Mouse (Mus musculus) spleen, adult 2 months (tissue): ENCODE measurements around the gene Cdca7l. TPM values are rescaled to one million over a fixed set of nuclear protein-coding genes. Genes with fewer than 3 reads are reported as not detected.
"Not testable (repeated sequence)": the region's sequence is repeated elsewhere in the genome, so short reads cannot be mapped to it uniquely, and the experiment has no call there.

Source experiments
- DNase-seq, 2 experiments: peaks; one replicate each; pipeline versions ENCODE4 v3.0.0 to v3.0.0-alpha.2; 2012 to 2021; ENCODE audit warnings: low spot score in 2 of 2, low read depth in 1 of 2
- H3K27ac ChIP-seq: fragments of 200-500 bp; 2 replicates; pipeline ENCODE4 v1.5.1; 2012; ENCODE audit warnings: low read length, inconsistent platforms; ENCODE audit not compliant: insufficient read depth
- H3K27me3 ChIP-seq: fragments of 200-500 bp; 2 replicates; pipeline ENCODE4 v1.6.1; 2012; ENCODE audit warnings: mild to moderate bottlenecking, moderate library complexity, low read length, inconsistent platforms; ENCODE audit not compliant: control insufficient read depth, insufficient read depth
- H3K36me3 ChIP-seq: fragments of 200-500 bp; 2 replicates; pipeline ENCODE4 v1.6.1; 2012; ENCODE audit warnings: mild to moderate bottlenecking, low read length, inconsistent platforms; ENCODE audit not compliant: control insufficient read depth, insufficient read depth
- H3K4me1 ChIP-seq: fragments of 200-500 bp; 2 replicates; pipeline ENCODE4 v1.6.1; 2011; ENCODE audit warnings: inconsistent platforms; ENCODE audit not compliant: control insufficient read depth, insufficient read depth, insufficient read length
- H3K4me3 ChIP-seq: fragments of 200-500 bp; 2 replicates; pipeline ENCODE4 v1.5.1; 2011; ENCODE audit warnings: mild to moderate bottlenecking, inconsistent platforms; ENCODE audit not compliant: insufficient read depth, insufficient read length; ENCODE audit errors: extremely low read depth
- CTCF ChIP-seq: fragments of 200-500 bp; IDR thresholded peaks from 2 replicates; pipeline ENCODE4 v1.5.1; 2011; ENCODE audit warnings: mild to moderate bottlenecking, inconsistent platforms; ENCODE audit not compliant: insufficient read depth, insufficient read length, insufficient replicate concordance; ENCODE audit errors: extremely low read depth
- POLR2A ChIP-seq: fragments of 200-500 bp; IDR thresholded peaks from 2 replicates; pipeline ENCODE4 v1.6.1; 2011; ENCODE audit warnings: low read depth, low read length, inconsistent platforms
- WGBS: fragments of 180-500 bp; shearing (Covaris S2); methylation state at CpG from one replicate; pipeline ENCODE4 v1.1.7; 2018; 5-methylcytosine and 5-hydroxymethylcytosine counted together
- polyA plus RNA-seq: library from polyadenylated mRNA; depleted of rRNA; stranded (reverse); fragments of >200 nt; gene quantifications from 2 replicates; pipeline ENCODE4 v1.2.3, GENCODE M21; 2012; rRNA removed

Gene Cdca7l
- 3.2 and 3.8 TPM in 2 replicates for polyA plus RNA-seq

DNA sequence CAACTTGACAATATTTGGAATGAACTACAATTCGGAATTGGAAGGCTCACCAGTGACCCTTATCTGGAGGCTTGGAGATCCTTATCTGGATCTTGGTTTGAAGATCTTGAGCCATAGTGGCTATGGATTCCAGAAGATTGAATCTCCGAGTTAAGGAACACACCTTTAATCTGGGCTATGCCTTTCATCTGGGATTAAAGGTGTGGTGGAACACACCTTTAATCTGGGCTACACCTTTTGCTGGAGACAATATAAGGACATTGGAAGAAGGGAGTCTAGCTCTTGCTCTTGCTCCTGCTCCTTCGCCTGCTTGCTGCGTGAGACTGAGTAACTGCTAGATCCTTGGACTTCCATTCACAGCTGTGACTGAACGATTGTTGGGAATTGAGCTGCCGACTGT is at the start of gene Cdca7l:
Cdca7l (plus strand) TSS at position 301 of the 400 bp plus-strand sequence.
- H3K27me3 ChIP-seq, H3K27ac ChIP-seq, DNase-seq, H3K36me3 ChIP-seq, H3K4me3 ChIP-seq, H3K4me1 ChIP-seq: not testable (repeated sequence)
- 91% methylated on average over 1 of the region's 6 CpGs for WGBS

DNA sequence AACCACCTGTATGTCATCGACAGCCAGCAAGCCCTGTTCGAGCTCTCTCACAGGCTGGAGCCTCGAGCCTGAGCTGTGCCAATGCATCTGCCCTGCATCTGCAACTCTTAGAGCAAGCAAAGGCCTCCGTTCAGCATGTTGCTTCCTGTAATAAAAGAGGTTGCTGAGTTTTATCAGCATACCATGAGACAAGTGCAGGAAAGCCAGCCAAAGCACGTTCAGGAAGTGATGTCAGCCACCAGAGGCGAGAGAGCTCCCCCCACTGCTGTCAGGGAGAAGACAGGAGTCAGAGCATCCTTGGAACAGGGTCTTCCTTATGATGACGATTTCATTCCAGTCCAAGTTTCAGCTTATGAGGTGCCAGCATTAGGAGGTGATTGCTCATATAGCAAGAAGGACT is 48.1 kb upstream of the Cdca7l start:
- TF ChIP-seq POLR2A (no peak), CTCF (no peak)
- no peak overlapping the region for H3K27ac ChIP-seq

DNA sequence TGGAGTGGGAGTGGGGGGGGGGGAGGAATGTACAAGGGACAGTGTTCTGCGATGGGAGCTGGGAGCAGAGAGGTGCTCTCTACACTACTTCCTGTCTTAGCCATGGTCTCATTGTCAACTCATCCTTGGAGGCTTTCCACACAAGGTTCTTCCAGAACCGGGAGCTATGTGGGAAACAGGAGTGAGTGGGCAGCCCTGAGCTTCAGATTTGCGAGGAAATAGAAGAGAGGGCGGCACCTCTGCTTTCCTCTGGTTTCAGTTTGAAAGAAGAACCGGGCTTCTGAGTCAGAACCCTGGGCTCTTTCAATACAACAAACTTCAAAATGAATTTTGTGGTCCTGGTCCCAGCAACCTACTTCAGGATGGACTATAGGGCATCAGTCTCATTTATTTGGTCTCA is 43.7 kb upstream of the Cdca7l start:
- H3K4me1 ChIP-seq: no peaks in the 10 kb centered on the region

More for the DNA sequence above, 48.1 kb upstream of the Cdca7l start:
- Histone ChIP-seq H3K36me3 (peaks cover 1% of the 10 kb centered on the region; the same call in 1 of the 2 replicates), H3K27me3 (no peaks in the 10 kb centered on the region), H3K4me3 (no peak overlapping the region), H3K4me1 (no peaks in the 10 kb centered on the region)
- no peak for DNase-seq
- 28% methylated on average over 7 of the region's 7 CpGs for WGBS

DNA sequence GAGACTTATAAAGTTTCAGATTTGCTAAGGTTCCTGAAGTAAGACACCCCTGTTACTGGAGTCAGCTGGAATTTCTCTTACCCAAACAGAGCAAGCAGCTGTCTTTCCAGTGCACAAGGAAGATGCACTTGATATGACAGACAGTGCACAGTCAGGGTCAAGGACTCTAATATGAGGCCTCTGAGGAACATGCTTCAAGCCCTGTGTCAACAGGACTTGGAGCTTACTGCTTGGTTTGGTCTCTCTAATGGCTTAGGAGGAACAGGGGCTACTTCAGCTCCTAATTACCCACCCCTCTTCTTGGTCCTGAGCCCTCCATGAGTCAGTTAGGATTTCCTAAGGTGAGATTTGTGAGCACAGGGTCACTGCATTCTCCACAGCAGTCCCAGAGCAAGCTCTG is 43.2 kb upstream of the Cdca7l start:
- no peaks in the 10 kb centered on the region for H3K4me1 ChIP-seq
- H3K27ac ChIP-seq: no peak overlapping the region
- TF ChIP-seq CTCF: no peak
- no peak for TF ChIP-seq POLR2A
- peaks cover under 1% of the 10 kb centered on the region; the same call in 1 of the 2 replicates for H3K36me3 ChIP-seq
- no peak for DNase-seq
- no peak overlapping the region for H3K4me3 ChIP-seq
- no peaks in the 10 kb centered on the region for H3K27me3 ChIP-seq

More for the DNA sequence above, 43.7 kb upstream of the Cdca7l start:
- no peak for DNase-seq
- Histone ChIP-seq H3K4me3 (no peak overlapping the region), H3K27ac (no peak overlapping the region), H3K36me3 (peaks cover 1% of the 10 kb centered on the region; the same call in 1 of the 2 replicates), H3K27me3 (no peaks in the 10 kb centered on the region)
- 83% methylated on average over 5 of the region's 5 CpGs for WGBS
- no peak for TF ChIP-seq POLR2A
- no peak for TF ChIP-seq CTCF

DNA sequence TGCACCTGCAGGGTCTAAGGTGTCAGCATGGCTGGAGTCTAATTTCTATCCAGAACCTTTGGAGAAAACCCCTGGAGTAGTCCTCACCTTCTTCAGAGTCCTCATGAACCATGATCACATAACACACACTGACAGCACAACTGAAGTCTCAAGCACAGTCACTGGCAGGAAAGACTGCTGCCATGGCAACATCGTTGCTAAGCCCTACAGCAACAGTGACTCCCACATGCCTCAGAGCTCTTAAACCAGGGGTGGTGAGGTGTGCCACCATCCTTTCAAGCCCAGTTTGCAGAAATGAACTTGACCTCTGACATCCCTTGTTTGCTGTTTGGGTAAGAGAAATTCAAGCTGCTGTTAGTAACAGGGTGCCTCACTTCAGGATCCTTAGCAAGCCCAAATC is 42.4 kb upstream of the Cdca7l start:
- Histone ChIP-seq H3K4me1 (no peaks in the 10 kb centered on the region), H3K27me3 (no peaks in the 10 kb centered on the region), H3K27ac (no peak overlapping the region), H3K4me3 (no peak overlapping the region), H3K36me3 (no peaks in the 10 kb centered on the region)
- DNase-seq: no peak
- 10% methylated on average over 1 of the region's 1 CpGs for WGBS
- TF ChIP-seq POLR2A (no peak), CTCF (no peak)

DNA sequence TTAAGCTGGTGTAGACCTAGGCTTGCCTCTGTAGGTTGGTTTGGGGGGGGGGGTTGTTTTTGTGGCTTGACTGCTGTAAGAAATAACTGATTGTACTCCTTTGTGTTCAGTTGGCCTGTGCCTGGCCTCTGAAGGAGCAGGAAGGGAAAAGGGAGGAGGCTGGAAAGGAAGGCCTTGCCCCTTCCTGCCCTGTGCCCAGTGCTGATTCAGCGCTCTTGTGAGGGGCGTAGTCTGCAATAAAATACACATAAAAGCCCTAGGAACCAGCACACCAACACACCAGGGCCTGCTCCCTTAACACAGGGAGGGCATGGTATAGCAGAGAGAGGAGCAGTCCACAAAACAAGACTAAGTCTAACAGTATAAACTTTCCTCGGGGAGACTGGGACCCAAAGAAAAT is 40.8 kb upstream of the Cdca7l start:
- 70% methylated on average over 3 of the region's 3 CpGs for WGBS
- H3K27ac ChIP-seq: no peak overlapping the region
- H3K36me3 ChIP-seq: no peaks in the 10 kb centered on the region
- H3K4me1 ChIP-seq: no peaks in the 10 kb centered on the region
- no peak for TF ChIP-seq POLR2A
- no peak for TF ChIP-seq CTCF
- H3K27me3 ChIP-seq: no peaks in the 10 kb centered on the region
- DNase-seq: no peak
- H3K4me3 ChIP-seq: no peak overlapping the region

DNA sequence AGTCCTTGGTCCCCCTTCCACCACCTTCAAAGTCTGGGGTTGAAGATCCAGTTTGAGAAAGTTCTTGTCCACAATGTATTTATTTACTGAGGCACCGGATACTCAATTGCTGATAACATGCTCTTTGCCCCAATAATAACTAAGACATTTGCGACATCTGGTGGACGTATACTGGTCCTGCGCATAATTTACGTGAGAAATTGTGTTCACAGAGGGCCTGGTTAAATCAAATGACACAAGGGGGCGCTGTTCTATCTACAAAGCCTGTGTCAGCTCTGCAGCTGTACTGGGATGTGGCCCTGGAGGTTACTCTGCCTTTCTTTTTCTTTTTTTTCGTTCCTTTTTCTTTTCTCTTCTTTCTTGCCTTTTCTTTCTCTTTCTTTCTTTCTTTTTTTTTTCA is 39.2 kb upstream of the Cdca7l start:
- WGBS: 5% methylated on average over 7 of the region's 7 CpGs
- DNase-seq: peak; percentile 59 to 71
- TF ChIP-seq POLR2A (no peak), CTCF (peak; percentile 31; the same call in 1 of the 2 replicates)

More for the DNA sequence above, 39.2 kb upstream of the Cdca7l start:
- no peak overlapping the region for H3K27ac ChIP-seq
- H3K4me1 ChIP-seq: no peaks in the 10 kb centered on the region
- H3K4me3 ChIP-seq: no peak overlapping the region
- H3K36me3 ChIP-seq: no peaks in the 10 kb centered on the region
- no peaks in the 10 kb centered on the region for H3K27me3 ChIP-seq
